8 mouse cellular contexts compared by ENCODE assay signal in the genomic region with DNA sequence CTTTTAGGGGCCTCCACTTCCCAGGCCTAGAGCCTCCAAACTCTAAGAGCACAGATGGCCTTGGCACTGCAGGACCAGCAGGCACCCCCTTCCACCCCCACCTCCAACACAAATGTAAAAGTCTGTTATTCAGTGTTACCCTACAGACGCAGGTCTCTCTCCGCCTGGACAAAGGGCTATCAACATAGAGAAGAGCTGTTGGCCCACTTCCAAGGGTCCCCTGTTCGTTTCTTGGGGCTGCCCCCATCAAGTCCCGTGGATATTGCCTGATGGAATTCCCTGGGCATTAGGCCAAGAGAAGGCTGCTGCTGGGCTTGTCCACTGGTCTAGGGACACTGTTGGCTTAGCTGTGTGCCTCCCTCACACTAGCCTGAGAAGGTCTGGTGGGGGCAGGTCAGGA. TPM values are rescaled to one million over a fixed set of nuclear protein-coding genes. Genes with fewer than 3 reads are reported as not detected.
DNase-seq lines count a peak whose midpoint lies in the region; ATAC-seq and TF ChIP-seq lines count a peak whose summit lies in the region.

No protein-coding gene starts in this region.

- peaks cover 3% of the 10 kb centered on the region for H3K4me1 ChIP-seq in erythroblast, embryonic 14.5 days (ENCODE audit: control insufficient read depth)
- H3K4me1 ChIP-seq in lung, postnatal 0 days (ENCODE audit: insufficient read depth, low read depth, low read length) = peaks cover 6% of the 10 kb centered on the region; the same call in 1 of the 2 replicates

- H3K9ac ChIP-seq in lung, postnatal 0 days (replicated peaks; ENCODE audit: low read depth) = no peak overlapping the region

- no peaks in the 10 kb centered on the region; the same call in 1 of the 2 replicates for H3K36me3 ChIP-seq in erythroblast, embryonic 14.5 days (ENCODE audit: control insufficient read depth)
- no peaks in the 10 kb centered on the region for H3K36me3 ChIP-seq in lung, postnatal 0 days (ENCODE audit: insufficient read depth, low read length)

- no peak for ATAC-seq in erythroblast, adult 5-6 weeks (replicated peaks; ENCODE audit: low FRiP score, poor library complexity, severe bottlenecking)
- no peak for ATAC-seq in lung, postnatal 0 days

- peak; percentile 43 for DNase-seq in cerebellum, adult 8-10 months
- DNase-seq in heart, adult 9 months (ENCODE audit: low spot score in 2 of 2) = peak; percentile 12 to 20
- DNase-seq in kidney, adult 8-10 months = peak; percentile 60 to 72
- peak; percentile 27 for DNase-seq in lung, postnatal 0 days (ENCODE audit: low spot score)
- no peak for DNase-seq in thymus, postnatal 36 days
- no peak for DNase-seq in spleen, postnatal 36 days (ENCODE audit: low spot score in 2 of 2)

- peak overlapping the region; percentile 75 for H3K4me2 ChIP-seq in lung, postnatal 0 days (replicated peaks; ENCODE audit: low read depth, low read length)

- no peak for TF ChIP-seq CTCF in lung, postnatal 0 days (IDR thresholded peaks at IDR 0.05)

- H3K9me3 ChIP-seq in erythroblast, embryonic 14.5 days (ENCODE audit: control insufficient read depth, low read length) = no peaks in the 10 kb centered on the region
- no peaks in the 10 kb centered on the region for H3K9me3 ChIP-seq in lung, postnatal 0 days (ENCODE audit: low read length)

- H3K4me3 ChIP-seq in erythroblast, embryonic 14.5 days (replicated peaks) = peak overlapping the region; percentile 55
- no peak overlapping the region; the same call in 1 of the 2 replicates for H3K4me3 ChIP-seq in lung, postnatal 0 days (ENCODE audit: low read depth, low read length)

- TF ChIP-seq EP300 in lung, postnatal 0 days (IDR thresholded peaks at IDR 0.05) = no peak

- no peak overlapping the region for H3K27ac ChIP-seq in lung, postnatal 0 days (ENCODE audit: low read length)

- H3K27me3 ChIP-seq in erythroblast, embryonic 14.5 days (ENCODE audit: control insufficient read depth) = peaks cover 22% of the 10 kb centered on the region
- H3K27me3 ChIP-seq in lung, postnatal 0 days (replicated peaks; ENCODE audit: insufficient read depth, low read length) = no peaks in the 10 kb centered on the region

- WGBS in lung, postnatal 0 days = 14% methylated on average over 4 of the region's 4 CpGs

RNA-seq across cellular contexts. Expression of a gene that starts 1.0 kb away (rescaled TPM):
- 0.06 and 0.21 TPM in 2 replicates for polyA plus RNA-seq in erythroblast, embryonic 14.5 days (2012)
- 2.5 TPM in 1 of 2 replicates, not detected in the other for total RNA-seq in erythroblast, adult 5-6 weeks (2015; ENCODE audit: low replicate concordance)
- 1.3 and 2.4 TPM in 2 replicates for total RNA-seq in erythroblast, adult 5-6 weeks (2017; ENCODE audit: low replicate concordance)
- 4.2 and 5.2 TPM in 2 replicates for polyA plus RNA-seq in lung, postnatal 0 days (2015; fragmentation: Nextera tagmentation; extraction: Ambion mirVana)

RNA-seq across cellular contexts. Expression of a gene that starts 43.6 kb away (rescaled TPM):
- 0.87 and 1.4 TPM in 2 replicates for polyA plus RNA-seq in erythroblast, embryonic 14.5 days (2012)
- total RNA-seq in erythroblast, adult 5-6 weeks (2015; ENCODE audit: low replicate concordance) = 3.7 and 3.8 TPM in 2 replicates
- 0.56 and 12.9 TPM in 2 replicates for total RNA-seq in erythroblast, adult 5-6 weeks (2017; ENCODE audit: low replicate concordance)
- 8.6 and 11.5 TPM in 2 replicates for polyA plus RNA-seq in lung, postnatal 0 days (2015; fragmentation: Nextera tagmentation; extraction: Ambion mirVana)

Comparison
In these comparisons a context has a peak if more than half of its experiments do, and no peak if none do; other contexts are left out.
1. DNase-seq: peak in cerebellum, adult 8-10 months (single experiment), heart, adult 9 months (2 of 2), kidney, adult 8-10 months (2 of 2) and lung, postnatal 0 days (single experiment); none in thymus, postnatal 36 days (0 of 2) and spleen, postnatal 36 days (0 of 2).